ENCODE assay signal across 25 mouse cellular contexts in the genomic region with DNA sequence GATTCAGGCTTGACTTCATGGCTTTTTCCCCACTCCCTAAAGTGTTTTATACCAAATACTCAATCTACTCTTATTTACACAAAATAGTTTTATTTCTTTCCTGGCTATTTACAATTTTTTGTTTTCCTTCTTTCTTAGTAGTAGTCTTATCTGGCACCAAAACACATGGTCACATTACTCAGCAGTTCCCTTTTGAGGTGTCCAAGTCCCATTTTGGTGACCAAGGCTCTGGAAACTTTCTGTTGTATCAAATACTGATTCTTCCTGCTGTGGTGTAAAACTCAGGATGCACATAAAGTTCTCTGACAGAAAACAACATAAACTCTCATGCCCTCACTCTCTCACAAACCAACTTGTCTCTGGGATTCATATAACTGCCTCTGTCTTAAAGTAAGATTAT.
A peak's percentile ranks its signal among the peaks of the same experiment; 100 is the strongest.
DNase-seq lines count a peak whose midpoint lies in the region; ATAC-seq and TF ChIP-seq lines count a peak whose summit lies in the region.
"Had no signal": no experiment of that assay in that cellular context is flagged by ENCODE, and none has a peak within 500 bp of the region (broad histone marks: within the 10 kb centered on the region; RNA-seq: fewer than 3 reads in every experiment).

No protein-coding gene starts in this region.

- H3K79me2 ChIP-seq in CH12.LX (replicated peaks; ENCODE audit: control insufficient read depth, extremely low read depth, insufficient read depth, poor library complexity, severe bottlenecking) = no peaks in the 10 kb centered on the region

- in situ Hi-C loops in CH12.LX (cut with MboI; ENCODE audit: low pct_ligation_motif_present, low pct_unique_long_range_greater_than_20kb, low sequenced_read_pairs) = no loop called here

- ATAC-seq in erythroblast, adult 5-6 weeks (replicated peaks; ENCODE audit: low FRiP score, poor library complexity, severe bottlenecking) = peak; percentile 69
- ATAC-seq in hindbrain, embryonic 16.5 days = no peak
- ATAC-seq: activated CD4-positive, CD25-positive, alpha-beta regulatory T cell, adult 4 months; CD4-positive, CD25-positive, alpha-beta regulatory T cell, adult 4 months; forebrain, embryonic 14.5 days; forebrain, embryonic 16.5 days; Patski had no signal

- TF ChIP-seq EP300 in CH12.LX (IDR thresholded peaks at IDR 0.05; ENCODE audit: low read length) = no peak

- TF ChIP-seq CTCF in CH12.LX (conservative IDR thresholded peaks at IDR 0.05 in 1 of 2, IDR thresholded peaks at IDR 0.05 in 1 of 2; ENCODE audit: low read depth in 2 of 2, low read length in 2 of 2) = no peak

- H3K9ac ChIP-seq in CH12.LX (ENCODE audit: insufficient read depth, low read depth) = no peak overlapping the region
- no peak overlapping the region for H3K9ac ChIP-seq in hindbrain, embryonic 16.5 days (ENCODE audit: low read depth, low read length)
- H3K9ac ChIP-seq: embryonic facial prominence, embryonic 13.5 days; embryonic facial prominence, embryonic 15.5 days; forebrain, embryonic 12.5 days had no signal

- H3K27me3 ChIP-seq in CH12.LX (replicated peaks) = no peaks in the 10 kb centered on the region
- H3K27me3 ChIP-seq in hindbrain, embryonic 16.5 days (replicated peaks; ENCODE audit: control insufficient read depth, insufficient read depth, low read length) = no peaks in the 10 kb centered on the region
- H3K27me3 ChIP-seq: embryonic facial prominence, embryonic 13.5 days; embryonic facial prominence, embryonic 15.5 days; forebrain, embryonic 12.5 days; Patski had no signal

- H3K36me3 ChIP-seq in CH12.LX (replicated peaks in 1 of 2; ENCODE audit: control insufficient read depth in 1 of 2, insufficient read depth in 1 of 2, low read length in 1 of 2) = peaks cover 0 to 30% of the 10 kb centered on the region in 2 experiments
- H3K36me3 ChIP-seq in hindbrain, embryonic 16.5 days (ENCODE audit: control insufficient read depth, insufficient read depth, low read length) = no peaks in the 10 kb centered on the region
- H3K36me3 ChIP-seq: embryonic facial prominence, embryonic 13.5 days; embryonic facial prominence, embryonic 15.5 days; forebrain, embryonic 10.5 days; forebrain, embryonic 12.5 days had no signal

- no peak overlapping the region for H3K4me3 ChIP-seq in CH12.LX (replicated peaks in 1 of 3; ENCODE audit: low read depth in 2 of 3, low read length in 2 of 3, poor library complexity in 1 of 3)
- no peak overlapping the region for H3K4me3 ChIP-seq in hindbrain, embryonic 16.5 days (ENCODE audit: low read length)
- H3K4me3 ChIP-seq: embryonic facial prominence, embryonic 13.5 days; embryonic facial prominence, embryonic 15.5 days; forebrain, embryonic 10.5 days; forebrain, embryonic 12.5 days had no signal

- no peak for TF ChIP-seq POLR2A in CH12.LX (IDR thresholded peaks at IDR 0.05; ENCODE audit: low read depth, low read length)

- H3K4me2 ChIP-seq in CH12.LX (ENCODE audit: insufficient read depth, low read depth, poor library complexity, severe bottlenecking) = no peak overlapping the region
- H3K4me2 ChIP-seq in hindbrain, embryonic 16.5 days (ENCODE audit: low read length) = no peak overlapping the region
- H3K4me2 ChIP-seq: embryonic facial prominence, embryonic 13.5 days; embryonic facial prominence, embryonic 15.5 days; forebrain, embryonic 12.5 days had no signal

- DNase-seq in 416B (ENCODE audit: low read depth) (peak; percentile 78), CH12.LX (ENCODE audit: extremely low read depth) (peak; percentile 6)
- DNase-seq in lung, postnatal 36 days = no peak
- no peak for DNase-seq in heart, postnatal 4 days
- DNase-seq: adrenal gland, adult 8-10 months; adrenal gland, postnatal 14 days; adrenal gland, postnatal 36 days; B cell, adult 2 months; cerebellum, adult 11-12 months; cerebellum, adult 8-10 months; cerebellum, adult 9-11 months; cerebellum, postnatal 14 days; cerebellum, postnatal 36 days; embryo, embryonic 11 days had no signal

- no peaks in the 10 kb centered on the region for H3K9me3 ChIP-seq in CH12.LX (replicated peaks; ENCODE audit: low read length)
- H3K9me3 ChIP-seq in hindbrain, embryonic 16.5 days (ENCODE audit: control insufficient read depth, low read length) = no peaks in the 10 kb centered on the region
- H3K9me3 ChIP-seq: embryonic facial prominence, embryonic 13.5 days; embryonic facial prominence, embryonic 15.5 days; forebrain, embryonic 10.5 days; forebrain, embryonic 12.5 days had no signal

- no peak overlapping the region for H3K27ac ChIP-seq in CH12.LX (ENCODE audit: insufficient read depth, low read depth)
- no peak overlapping the region for H3K27ac ChIP-seq in hindbrain, embryonic 16.5 days (ENCODE audit: low read depth, low read length)
- H3K27ac ChIP-seq: embryonic facial prominence, embryonic 13.5 days; embryonic facial prominence, embryonic 15.5 days; forebrain, embryonic 10.5 days; forebrain, embryonic 12.5 days had no signal

- H3K4me1 ChIP-seq in CH12.LX (ENCODE audit: control insufficient read depth in 1 of 2, insufficient read depth in 2 of 2) = peaks cover 0 to 24% of the 10 kb centered on the region in 2 experiments; a peak in 2 of 4 replicates
- H3K4me1 ChIP-seq in hindbrain, embryonic 16.5 days (ENCODE audit: control insufficient read depth, insufficient read depth, low read depth, low read length) = no peaks in the 10 kb centered on the region
- H3K4me1 ChIP-seq: embryonic facial prominence, embryonic 13.5 days; embryonic facial prominence, embryonic 15.5 days had no signal

- dilution Hi-C loops in CH12.LX (cut with MboI; ENCODE audit: extremely low pct_ligation_motif_present, extremely low pct_unique_long_range_greater_than_20kb, low sequenced_read_pairs) = no loop called here

- TF ChIP-seq RAD21 in CH12.LX (IDR thresholded peaks at IDR 0.05; ENCODE audit: low read depth, low read length) = no peak

TF ChIP-seq in CH12.LX, 34 proteins besides CTCF, POLR2A, EP300 and RAD21:
- TF ChIP-seq ZNF384 (IDR thresholded peaks at IDR 0.05; ENCODE audit: low read depth, low read length) = no peak
- no peak for TF ChIP-seq KAT2A (IDR thresholded peaks at IDR 0.05; ENCODE audit: insufficient replicate concordance, low read length)
- no peak for TF ChIP-seq ELF1 (IDR thresholded peaks at IDR 0.05; ENCODE audit: low read depth, low read length)
- TF ChIP-seq GABPA (IDR thresholded peaks at IDR 0.05; ENCODE audit: insufficient replicate concordance, low read depth, low read length) = no peak
- no peak for TF ChIP-seq POLR2AphosphoS2 (IDR thresholded peaks at IDR 0.05; ENCODE audit: low read depth, low read length)
- no peak for TF ChIP-seq NELFE (IDR thresholded peaks at IDR 0.05; ENCODE audit: low read depth, low read length)
- no peak for TF ChIP-seq SIN3A (IDR thresholded peaks at IDR 0.05; ENCODE audit: low read length)
TF ChIP-seq in CH12.LX: peak in this region for 0.

Comparison
In these comparisons a context has a peak if more than half of its experiments do, and no peak if none do; other contexts are left out.
1. DNase-seq: peak in 416B (single experiment) and CH12.LX (single experiment); none in lung, postnatal 36 days (single experiment) and heart, postnatal 4 days (single experiment).